Mouse (Mus musculus) lung, embryonic 16.5 days (tissue): ENCODE results near the gene Scarb1. TPM values are rescaled to one million over a fixed set of nuclear protein-coding genes. Genes with fewer than 3 reads are reported as not detected.
A peak's percentile ranks its signal among the peaks of the same experiment; 100 is the strongest.

Experiments
- ATAC-seq: fragments of 200-750 bp; cut with Nextera tagmentation; 2 replicates; pipeline ENCODE4 v1.8.0; 2017; ENCODE audit warnings: low read depth, mild to moderate bottlenecking, moderate library complexity
- H3K27ac ChIP-seq: fragments of 300-500 bp; sonication (generic); 2 replicates; pipeline ENCODE4 v1.5.1; 2014; ENCODE audit warnings: mild to moderate bottlenecking, control low read depth, low read length
- H3K27me3 ChIP-seq: fragments of 300-500 bp; sonication (generic); 2 replicates; pipeline ENCODE4 v1.6.1; 2014; ENCODE audit warnings: low read depth, low read length, mixed read lengths; ENCODE audit not compliant: control insufficient read depth, insufficient read depth
- H3K36me3 ChIP-seq: fragments of 300-500 bp; sonication (generic); 2 replicates; pipeline ENCODE4 v1.6.1; 2014; ENCODE audit warnings: low read length; ENCODE audit not compliant: control insufficient read depth, insufficient read depth
- H3K4me1 ChIP-seq: fragments of 300-500 bp; sonication (generic); replicated peaks from 2 replicates; pipeline ENCODE4 v1.6.1; 2014; ENCODE audit warnings: low read length, mixed read lengths; ENCODE audit not compliant: control insufficient read depth, insufficient read depth
- H3K4me2 ChIP-seq: fragments of 300-500 bp; sonication (generic); 2 replicates; pipeline ENCODE4 v1.6.1; 2014; ENCODE audit warnings: low read depth, low read length, control low read depth
- H3K4me3 ChIP-seq: fragments of 300-500 bp; sonication (generic); 2 replicates; pipeline ENCODE4 v1.5.1; 2014; ENCODE audit warnings: mild to moderate bottlenecking, low read length, control low read depth
- H3K9ac ChIP-seq: fragments of 300-500 bp; sonication (generic); 2 replicates; pipeline ENCODE4 v1.6.1; 2014; ENCODE audit warnings: low read length, control low read depth
- H3K9me3 ChIP-seq: fragments of 300-500 bp; sonication (generic); 2 replicates; pipeline ENCODE4 v1.6.1; 2016; ENCODE audit warnings: low read length; ENCODE audit not compliant: control insufficient read depth
- WGBS: fragments of 180-500 bp; shearing (Covaris S2); extraction: QIAGEN DNeasy Blood & Tissue Kit; methylation state at CpG from one replicate; pipeline ENCODE4 v1.1.7; 2014; 5-methylcytosine and 5-hydroxymethylcytosine counted together
- polyA plus RNA-seq: library from polyadenylated mRNA; unstranded; fragments of >200 nt; fragmentation: Nextera tagmentation; extraction: Ambion mirVana; gene quantifications from 2 replicates; pipeline ENCODE4 v1.2.1, GENCODE M21; 2015

The Scarb1 gene
- polyA plus RNA-seq, 1 experiment from 2014 or later: 66.6 TPM

GRCm38 (mm10) chr5:125354885-125355492 is 14.1 kb upstream of the Scarb1 start:
- ATAC-seq: no peak
- H3K4me2 ChIP-seq: no peak overlapping the region
- no peak overlapping the region for H3K9ac ChIP-seq
- 43% methylated on average over 7 of the region's 7 CpGs for WGBS
- H3K4me1 ChIP-seq: no peaks in the 10 kb centered on the region
- no peak overlapping the region for H3K27ac ChIP-seq
- H3K27me3 ChIP-seq: no peaks in the 10 kb centered on the region
- H3K36me3 ChIP-seq: no peaks in the 10 kb centered on the region
- H3K4me3 ChIP-seq: no peak overlapping the region
- 0 out of 2 replicates have a peak, but pooled peaks cover 2% of the 10 kb centered on the region for H3K9me3 ChIP-seq

DNA sequence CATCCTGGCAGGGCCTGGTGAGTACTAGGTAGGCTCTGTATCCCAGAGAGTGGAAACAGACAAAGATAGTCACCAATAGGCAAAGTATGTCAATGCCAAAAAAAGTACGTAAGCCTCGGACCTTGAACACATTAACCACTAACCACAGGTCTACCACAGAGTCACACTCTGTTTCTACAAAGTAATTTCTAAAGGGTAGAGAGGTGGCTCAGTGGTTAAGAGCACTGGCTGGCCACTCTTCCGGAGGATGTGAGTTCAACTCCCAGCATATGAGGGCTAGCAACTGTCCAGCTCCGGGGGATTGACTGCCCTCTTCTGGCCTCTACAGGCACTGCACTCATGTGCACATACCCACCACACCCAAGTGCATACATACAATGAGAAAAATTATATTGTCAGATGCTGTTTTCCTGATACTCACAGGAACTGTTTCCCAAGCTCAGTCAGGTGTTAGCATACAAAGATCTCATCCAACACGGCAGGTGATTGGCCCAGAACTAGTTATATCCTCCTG is 11.9 kb upstream of the Scarb1 start:
- H3K4me1 ChIP-seq: no peaks in the 10 kb centered on the region
- H3K27ac ChIP-seq: no peak overlapping the region
- H3K27me3 ChIP-seq: no peaks in the 10 kb centered on the region
- no peak overlapping the region for H3K4me3 ChIP-seq
- H3K36me3 ChIP-seq: no peaks in the 10 kb centered on the region
- WGBS: 95% methylated on average over 5 of the region's 5 CpGs
- no peak for ATAC-seq
- no peak overlapping the region for H3K9ac ChIP-seq
- no peak overlapping the region for H3K4me2 ChIP-seq
- H3K9me3 ChIP-seq: 0 out of 2 replicates have a peak, but pooled peaks cover 2% of the 10 kb centered on the region

DNA sequence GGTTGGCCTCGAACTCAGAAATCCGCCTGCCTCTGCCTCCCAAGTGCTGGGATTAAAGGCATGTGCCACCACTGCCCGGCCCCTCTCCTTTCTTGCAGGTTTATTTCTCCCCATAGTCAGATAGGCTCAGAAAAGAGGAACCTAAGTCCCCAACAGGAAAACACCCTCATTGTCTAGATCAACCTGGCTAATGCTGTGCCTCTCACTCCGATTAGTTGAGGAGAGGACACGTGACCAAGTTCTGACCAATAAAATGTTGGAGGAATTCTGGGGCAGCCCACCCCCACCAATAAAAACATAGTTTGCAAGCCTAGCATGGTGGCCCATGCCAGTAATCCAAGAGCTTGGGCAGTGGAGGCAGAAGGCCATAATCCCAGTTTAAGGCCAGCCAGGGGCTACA is 11.0 kb upstream of the Scarb1 start:
- H3K9me3 ChIP-seq: 0 out of 2 replicates have a peak, but pooled peaks cover 2% of the 10 kb centered on the region
- WGBS: 87% methylated on average over 5 of the region's 5 CpGs

GRCm38 (mm10) chr5:125351057-125351456 is 10.2 kb upstream of the Scarb1 start:
- Histone ChIP-seq H3K4me2 (no peak overlapping the region), H3K4me3 (no peak overlapping the region), H3K9ac (no peak overlapping the region), H3K36me3 (no peaks in the 10 kb centered on the region), H3K9me3 (0 out of 2 replicates have a peak, but pooled peaks cover 2% of the 10 kb centered on the region), H3K27me3 (no peaks in the 10 kb centered on the region), H3K27ac (no peak overlapping the region), H3K4me1 (no peaks in the 10 kb centered on the region)
- no peak for ATAC-seq
- WGBS: 75% methylated on average over 8 of the region's 8 CpGs

More for the DNA sequence above, 11.0 kb upstream of the Scarb1 start:
- H3K4me3 ChIP-seq: no peak overlapping the region
- no peaks in the 10 kb centered on the region for H3K36me3 ChIP-seq
- H3K27ac ChIP-seq: no peak overlapping the region
- no peaks in the 10 kb centered on the region for H3K27me3 ChIP-seq
- H3K4me1 ChIP-seq: no peaks in the 10 kb centered on the region
- no peak for ATAC-seq
- no peak overlapping the region for H3K4me2 ChIP-seq
- H3K9ac ChIP-seq: no peak overlapping the region

- H3K36me3 ChIP-seq: no peaks in the 10 kb centered on the region
- H3K27me3 ChIP-seq: no peaks in the 10 kb centered on the region
- WGBS: 80% methylated on average over 3 of the region's 3 CpGs
- H3K4me2 ChIP-seq: no peak overlapping the region
- no peak for ATAC-seq
- no peak overlapping the region for H3K4me3 ChIP-seq
- H3K9ac ChIP-seq: no peak overlapping the region
- no peak overlapping the region for H3K27ac ChIP-seq
- no peaks in the 10 kb centered on the region for H3K4me1 ChIP-seq
- H3K9me3 ChIP-seq: 0 out of 2 replicates have a peak, but pooled peaks cover 2% of the 10 kb centered on the region
Observed at GRCm38 (mm10) chr5:125349391-125349790, 8.5 kb upstream of the Scarb1 start.

GRCm38 (mm10) chr5:125348487-125348886 is 7.6 kb upstream of the Scarb1 start:
- H3K27me3 ChIP-seq: no peaks in the 10 kb centered on the region
- H3K9me3 ChIP-seq: 0 out of 2 replicates have a peak, but pooled peaks cover 2% of the 10 kb centered on the region
- no peaks in the 10 kb centered on the region for H3K4me1 ChIP-seq
- H3K27ac ChIP-seq: no peak overlapping the region
- H3K4me3 ChIP-seq: no peak overlapping the region
- no peak overlapping the region for H3K4me2 ChIP-seq
- H3K36me3 ChIP-seq: no peaks in the 10 kb centered on the region
- H3K9ac ChIP-seq: no peak overlapping the region
- ATAC-seq: no peak
- 29% methylated on average over 8 of the region's 8 CpGs for WGBS

GRCm38 (mm10) chr5:125348067-125348466 is 7.2 kb upstream of the Scarb1 start:
- Histone ChIP-seq H3K4me3 (no peak overlapping the region), H3K27me3 (no peaks in the 10 kb centered on the region), H3K4me1 (no peaks in the 10 kb centered on the region), H3K9ac (no peak overlapping the region), H3K9me3 (0 out of 2 replicates have a peak, but pooled peaks cover 2% of the 10 kb centered on the region), H3K27ac (no peak overlapping the region), H3K4me2 (no peak overlapping the region), H3K36me3 (no peaks in the 10 kb centered on the region)
- whole genome bisulfite sequencing: 65% methylated on average over 7 of the region's 7 CpGs
- ATAC-seq: no peak

GRCm38 (mm10) chr5:125344296-125344695 is 3.4 kb upstream of the Scarb1 start:
- Histone ChIP-seq H3K9ac (no peak overlapping the region), H3K36me3 (no peaks in the 10 kb centered on the region), H3K4me1 (peaks cover 13% of the 10 kb centered on the region), H3K4me2 (no peak overlapping the region), H3K27ac (no peak overlapping the region), H3K9me3 (no peaks in the 10 kb centered on the region), H3K4me3 (no peak overlapping the region), H3K27me3 (no peaks in the 10 kb centered on the region)
- ATAC-seq: no peak
- WGBS: 90% methylated on average over 6 of the region's 6 CpGs

- Histone ChIP-seq H3K27me3 (no peaks in the 10 kb centered on the region), H3K27ac (no peak overlapping the region), H3K4me2 (peak overlapping the region; percentile 96), H3K4me1 (peaks cover 22% of the 10 kb centered on the region), H3K4me3 (peak overlapping the region; percentile 84), H3K9me3 (no peaks in the 10 kb centered on the region), H3K9ac (peak overlapping the region; percentile 74), H3K36me3 (no peaks in the 10 kb centered on the region)
- WGBS: 34% methylated on average over 14 of the region's 14 CpGs
- ATAC-seq: no peak
Observed at GRCm38 (mm10) chr5:125341459-125342090, 681 bp upstream of the Scarb1 start.
